Mouse (Mus musculus) heart, adult 2 months (tissue): Measurements from ENCODE around the gene P2rx4.

Source experiments
- CTCF ChIP-seq: fragments of 200-600 bp; IDR thresholded peaks from 2 replicates; pipeline ENCODE4 v1.8.1; 2022; ENCODE audit warnings: antibody characterized with exemption, mild to moderate bottlenecking, moderate library complexity
- POLR2A ChIP-seq: fragments of 200-500 bp; IDR thresholded peaks from 2 replicates; pipeline ENCODE4 v1.6.1; 2011; ENCODE audit warnings: mild to moderate bottlenecking, low read depth, low read length, control low read depth; ENCODE audit not compliant: insufficient read depth

DNA sequence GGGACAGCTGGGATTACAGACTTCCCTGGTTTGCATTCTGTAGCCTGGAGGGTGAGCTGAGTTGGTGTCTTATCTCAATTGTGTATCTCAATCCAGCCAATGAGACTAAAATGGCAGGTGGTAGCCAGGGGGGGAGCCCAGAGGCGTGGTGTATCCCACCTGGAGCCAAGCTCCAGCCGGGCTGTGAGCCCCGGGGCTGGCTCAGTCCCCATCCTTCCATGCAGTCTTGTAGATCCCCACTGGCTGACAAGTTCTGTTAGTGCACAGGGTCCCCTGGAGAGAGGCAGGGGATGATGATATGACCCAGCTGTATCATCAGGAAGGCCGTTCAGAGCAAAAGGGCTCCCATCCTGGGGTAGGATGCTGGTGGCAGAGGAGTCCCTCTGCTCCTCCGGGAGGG lies 19.3 kb downstream of the P2rx4 start:
- TF ChIP-seq POLR2A, result no peak
- TF ChIP-seq CTCF, result no peak
